Mouse (Mus musculus) midbrain, embryonic 15.5 days (tissue): ENCODE measurements around the gene Ndufv3. TPM values are rescaled to one million over a fixed set of nuclear protein-coding genes. Genes with fewer than 3 reads are reported as not detected.
A peak's percentile ranks its signal among the peaks of the same experiment; 100 is the strongest.

Experiments used
- ATAC-seq: fragments of 200-750 bp; cut with Nextera tagmentation; replicated peaks from 2 replicates; pipeline ENCODE4 v1.8.0; 2017; ENCODE audit warnings: moderate TSS enrichment
- H3K27ac ChIP-seq: fragments of 300-500 bp; sonication (generic); 2 replicates; pipeline ENCODE4 v1.5.1; 2015; ENCODE audit warnings: mild to moderate bottlenecking, inconsistent platforms
- H3K27me3 ChIP-seq: fragments of 300-500 bp; sonication (generic); replicated peaks from 2 replicates; pipeline ENCODE4 v1.6.1; 2015; ENCODE audit warnings: inconsistent platforms
- H3K36me3 ChIP-seq: fragments of 300-500 bp; sonication (generic); replicated peaks from 2 replicates; pipeline ENCODE4 v1.6.1; 2015; ENCODE audit warnings: inconsistent platforms
- H3K4me1 ChIP-seq: fragments of 300-500 bp; sonication (generic); 2 replicates; pipeline ENCODE4 v1.6.1; 2015; ENCODE audit warnings: inconsistent platforms
- H3K4me2 ChIP-seq: fragments of 300-500 bp; sonication (generic); 2 replicates; pipeline ENCODE4 v1.6.1; 2015; ENCODE audit warnings: inconsistent platforms, mild to moderate bottlenecking, moderate library complexity
- H3K4me3 ChIP-seq: fragments of 300-500 bp; sonication (generic); 2 replicates; pipeline ENCODE4 v1.5.1; 2015; ENCODE audit warnings: mild to moderate bottlenecking, inconsistent platforms
- H3K9ac ChIP-seq: fragments of 300-500 bp; sonication (generic); 2 replicates; pipeline ENCODE4 v1.6.1; 2015; ENCODE audit warnings: mild to moderate bottlenecking, inconsistent platforms
- H3K9me3 ChIP-seq: fragments of 300-500 bp; sonication (generic); 2 replicates; pipeline ENCODE4 v1.6.1; 2016; ENCODE audit warnings: inconsistent platforms
- WGBS: fragments of 180-500 bp; shearing (Covaris S2); methylation state at CpG from one replicate; pipeline ENCODE4 v1.1.7; 2015; ENCODE audit warnings: mixed read lengths; 5-methylcytosine and 5-hydroxymethylcytosine counted together
- polyA plus RNA-seq: library from polyadenylated mRNA; unstranded; fragments of >200 nt; fragmentation: Nextera tagmentation; extraction: Ambion mirVana; gene quantifications from 2 replicates; pipeline ENCODE4 v1.2.1, GENCODE M21; 2015

The Ndufv3 gene
- polyA plus RNA-seq, 1 experiment from 2014 or later = 433 TPM

DNA sequence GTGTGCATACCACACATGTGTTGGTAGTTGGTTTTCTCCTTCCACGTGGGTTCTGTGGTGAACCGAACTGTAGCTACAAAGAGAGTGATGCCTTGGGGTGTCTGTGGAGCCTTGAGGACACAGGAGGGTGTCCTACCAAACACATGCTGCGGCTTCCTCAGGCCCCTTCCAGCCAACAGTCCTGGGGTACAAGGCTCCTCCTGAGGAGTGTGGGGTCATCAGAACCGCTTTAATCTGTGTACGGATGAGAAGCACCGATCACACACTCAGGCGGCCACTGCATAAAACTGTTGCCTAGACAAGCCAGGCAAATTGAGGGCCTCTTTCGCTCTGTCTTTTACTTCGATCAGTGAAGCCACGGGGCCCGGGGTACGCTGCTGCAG lies 43.7 kb downstream of the Ndufv3 start:
- ATAC-seq = peak; percentile 3
- 15% methylated on average over 12 of the region's 12 CpGs for WGBS
- Histone ChIP-seq H3K27me3 (no peaks in the 10 kb centered on the region), H3K9me3 (no peaks in the 10 kb centered on the region), H3K4me3 (peak overlapping the region; percentile 78), H3K27ac (peak overlapping the region; percentile 93), H3K36me3 (no peaks in the 10 kb centered on the region), H3K4me2 (peak overlapping the region; percentile 54), H3K9ac (peak overlapping the region; percentile 47), H3K4me1 (peaks cover 35% of the 10 kb centered on the region)

DNA sequence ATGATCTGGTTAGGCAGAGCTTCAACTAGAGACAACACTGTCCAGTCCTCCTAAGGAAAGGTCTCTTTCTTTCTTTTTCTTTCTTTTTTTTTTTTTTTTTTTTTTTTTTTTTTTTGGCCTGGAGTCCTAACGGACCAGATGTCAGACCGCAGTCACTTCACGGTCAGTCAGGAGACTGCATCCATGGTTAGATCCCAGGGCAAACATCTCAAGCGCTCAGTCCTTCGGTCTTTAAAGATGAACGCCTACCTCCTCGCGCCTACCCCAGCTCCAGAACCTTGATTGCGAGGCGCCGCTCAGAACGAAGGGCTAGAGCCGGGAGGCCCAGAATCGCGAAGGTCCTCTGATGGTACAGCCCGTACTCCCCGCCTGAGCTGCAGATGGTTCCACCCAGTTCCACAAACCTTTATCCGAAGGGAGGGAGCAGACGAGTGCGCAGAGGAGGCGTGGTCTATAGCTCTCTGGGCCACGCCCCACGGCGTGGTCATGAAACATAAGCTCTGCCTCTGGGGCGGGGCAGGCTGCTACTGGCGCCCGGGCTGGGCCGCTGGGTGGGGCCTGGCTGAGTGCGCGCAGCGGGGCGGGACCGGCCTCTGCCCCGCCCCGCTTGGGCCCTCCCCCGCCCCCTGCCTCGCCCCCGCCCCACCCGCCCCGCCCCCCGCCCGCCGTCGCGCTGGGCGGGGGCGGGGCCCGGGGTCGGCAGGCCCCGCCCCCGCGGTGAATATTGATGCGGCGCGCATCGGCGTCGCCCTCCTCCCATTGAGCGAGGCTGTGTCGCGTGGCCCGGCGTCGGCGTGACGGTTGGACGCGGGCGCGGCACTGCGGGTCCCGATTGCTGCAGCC lies 44.3 kb downstream of the Ndufv3 start, which contains the start of gene Pknox1:
TSS of gene Pknox1 (plus strand) at position 720 of the 843 bp plus-strand sequence.
- peak within 1 kb of the TSS; percentile 78 for H3K4me3 ChIP-seq
- peak within 1 kb of the TSS; percentile 98 for H3K27ac ChIP-seq
- H3K9ac ChIP-seq = peak within 1 kb of the TSS; percentile 85
- no peaks in the 10 kb centered on the region for H3K27me3 ChIP-seq
- under 1% methylated on average over 43 of the region's 72 CpGs for WGBS
- peaks cover 41% of the 10 kb centered on the region for H3K4me1 ChIP-seq
- H3K4me2 ChIP-seq = peak within 1 kb of the TSS; percentile 72
- peak; percentile 97 for ATAC-seq
- no peaks in the 10 kb centered on the region for H3K9me3 ChIP-seq
- H3K36me3 ChIP-seq = no peaks in the 10 kb centered on the region

DNA sequence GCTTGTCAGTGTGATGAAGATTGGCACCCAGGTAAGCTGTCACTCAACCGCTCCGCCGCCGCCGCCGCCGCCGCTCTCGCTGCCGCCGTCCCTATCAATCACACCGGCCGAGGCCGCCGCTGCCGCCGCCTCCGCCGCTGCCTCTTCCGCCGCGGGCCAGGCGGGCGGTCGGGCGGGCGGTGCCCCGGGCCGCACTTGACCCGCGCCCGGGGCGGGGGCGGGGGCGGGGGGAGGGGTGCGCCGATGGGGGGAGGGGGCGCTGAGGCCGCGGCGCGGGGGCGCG lies 44.9 kb downstream of the Ndufv3 start:
- Histone ChIP-seq H3K4me2 (peak overlapping the region; percentile 72), H3K27me3 (no peaks in the 10 kb centered on the region), H3K9me3 (no peaks in the 10 kb centered on the region), H3K9ac (peak overlapping the region; percentile 85), H3K36me3 (no peaks in the 10 kb centered on the region), H3K4me3 (peak overlapping the region; percentile 78), H3K27ac (peak overlapping the region; percentile 98), H3K4me1 (peaks cover 46% of the 10 kb centered on the region)
- ATAC-seq = no peak
- WGBS = 0% methylated on average over 12 of the region's 44 CpGs

DNA sequence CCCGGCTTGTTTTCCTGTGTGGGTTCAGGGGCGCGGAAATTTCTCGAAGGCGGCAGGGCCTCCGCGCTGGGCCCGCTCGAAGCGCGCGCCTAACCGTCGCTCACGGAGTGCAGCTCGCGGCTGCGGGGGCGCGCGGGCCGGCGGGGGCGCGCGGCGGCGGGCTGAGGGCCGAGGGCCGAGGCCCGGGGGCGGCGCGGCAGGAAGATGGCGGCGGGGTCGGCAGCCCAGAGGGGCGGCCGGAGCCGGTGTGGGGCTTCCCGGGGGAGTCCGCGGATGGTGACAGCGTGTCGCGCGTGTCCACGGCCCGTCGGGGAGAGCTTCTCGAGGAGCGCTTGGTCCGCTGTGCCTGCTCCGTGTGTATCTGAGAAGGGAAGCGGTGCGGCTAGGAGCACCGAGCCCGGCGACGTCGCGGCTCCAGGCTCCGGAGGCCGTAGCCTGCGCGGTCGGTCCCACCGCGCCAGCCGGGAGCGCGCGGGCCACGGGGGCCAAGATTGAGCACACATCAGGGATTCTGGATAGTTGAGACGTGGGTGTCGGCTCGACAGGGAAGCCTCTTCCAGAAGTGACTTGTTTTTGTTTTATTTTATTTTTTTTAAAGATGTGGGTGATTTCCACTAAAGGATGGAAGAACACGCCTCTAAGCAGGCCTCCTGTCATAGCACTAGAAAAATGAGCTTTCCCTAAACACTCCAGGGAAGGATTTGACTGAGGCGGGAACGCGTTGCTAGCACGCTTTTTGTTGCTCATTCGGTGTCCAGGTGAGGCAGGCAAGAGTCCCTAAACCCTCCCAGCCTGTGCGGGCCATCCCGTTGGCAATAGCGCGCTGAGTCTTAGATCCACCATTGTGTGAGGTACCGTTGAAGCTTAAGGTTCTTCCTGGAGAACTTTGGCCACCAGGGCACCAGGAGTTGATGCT lies 45.5 kb downstream of the Ndufv3 start:
- Histone ChIP-seq H3K4me1 (peaks cover 46% of the 10 kb centered on the region), H3K36me3 (no peaks in the 10 kb centered on the region)

DNA sequence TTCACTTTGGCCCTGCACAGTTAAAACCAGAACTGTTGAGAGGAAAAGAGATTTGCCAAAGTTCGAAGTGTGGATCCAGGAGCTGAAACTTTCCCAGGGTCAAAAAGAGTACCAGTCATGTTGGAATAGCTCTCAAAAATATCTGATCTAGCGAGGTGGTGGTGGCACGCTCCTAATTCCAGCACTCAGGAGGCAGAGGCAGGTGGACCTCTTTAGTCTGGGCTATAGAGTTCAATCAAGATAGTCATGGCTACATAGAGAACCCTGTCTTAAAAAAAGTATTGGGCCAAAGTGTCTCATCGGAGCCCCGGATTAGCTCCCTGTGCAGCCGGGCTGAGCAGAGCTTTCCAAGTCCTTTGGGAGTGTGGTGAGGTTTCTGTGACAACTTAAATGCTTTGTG lies 46.4 kb downstream of the Ndufv3 start:
- H3K4me2 ChIP-seq = peak overlapping the region; percentile 72
- H3K36me3 ChIP-seq = no peaks in the 10 kb centered on the region
- H3K9me3 ChIP-seq = no peaks in the 10 kb centered on the region
- H3K27me3 ChIP-seq = no peaks in the 10 kb centered on the region
- H3K4me1 ChIP-seq = peaks cover 48% of the 10 kb centered on the region
- H3K4me3 ChIP-seq = peak overlapping the region; percentile 78
- H3K9ac ChIP-seq = peak overlapping the region; percentile 85
- 42% methylated on average over 6 of the region's 6 CpGs for WGBS
- H3K27ac ChIP-seq = peak overlapping the region; percentile 98
- ATAC-seq = no peak

More for the DNA sequence above, 45.5 kb downstream of the Ndufv3 start:
- H3K9me3 ChIP-seq = no peaks in the 10 kb centered on the region
- peak overlapping the region; percentile 85 for H3K9ac ChIP-seq
- H3K27ac ChIP-seq = peak overlapping the region; percentile 98
- peak; percentile 59 for ATAC-seq
- H3K4me3 ChIP-seq = peak overlapping the region; percentile 78
- under 1% methylated on average over 65 of the region's 88 CpGs for WGBS
- H3K4me2 ChIP-seq = peak overlapping the region; percentile 72
- no peaks in the 10 kb centered on the region for H3K27me3 ChIP-seq

DNA sequence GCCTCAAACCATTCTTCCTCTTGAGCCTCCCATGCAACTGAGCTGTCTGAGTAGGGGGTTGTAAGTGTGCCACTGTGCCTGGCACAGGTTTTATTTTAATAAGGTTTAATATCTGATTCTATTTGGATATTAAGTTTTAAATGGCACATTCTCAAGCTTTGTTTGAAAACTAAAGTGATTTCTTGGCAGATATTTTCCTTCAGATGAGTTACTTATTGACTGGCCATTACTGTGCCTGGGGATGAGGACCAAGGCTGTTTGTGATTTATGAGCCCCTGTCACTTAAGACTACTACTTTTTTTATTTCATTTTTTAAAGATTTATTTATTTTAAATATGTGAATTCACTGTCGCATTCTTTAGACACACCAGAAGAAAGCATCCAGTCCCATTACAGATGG lies 49.8 kb downstream of the Ndufv3 start:
- H3K9me3 ChIP-seq = no peaks in the 10 kb centered on the region
- no peak overlapping the region for H3K27ac ChIP-seq
- WGBS = 95% methylated on average over 1 of the region's 1 CpGs
- no peak overlapping the region for H3K9ac ChIP-seq
- H3K27me3 ChIP-seq = no peaks in the 10 kb centered on the region
- H3K4me2 ChIP-seq = no peak overlapping the region
- H3K4me1 ChIP-seq = peaks cover 41% of the 10 kb centered on the region
- H3K36me3 ChIP-seq = no peaks in the 10 kb centered on the region
- no peak for ATAC-seq
- no peak overlapping the region for H3K4me3 ChIP-seq

DNA sequence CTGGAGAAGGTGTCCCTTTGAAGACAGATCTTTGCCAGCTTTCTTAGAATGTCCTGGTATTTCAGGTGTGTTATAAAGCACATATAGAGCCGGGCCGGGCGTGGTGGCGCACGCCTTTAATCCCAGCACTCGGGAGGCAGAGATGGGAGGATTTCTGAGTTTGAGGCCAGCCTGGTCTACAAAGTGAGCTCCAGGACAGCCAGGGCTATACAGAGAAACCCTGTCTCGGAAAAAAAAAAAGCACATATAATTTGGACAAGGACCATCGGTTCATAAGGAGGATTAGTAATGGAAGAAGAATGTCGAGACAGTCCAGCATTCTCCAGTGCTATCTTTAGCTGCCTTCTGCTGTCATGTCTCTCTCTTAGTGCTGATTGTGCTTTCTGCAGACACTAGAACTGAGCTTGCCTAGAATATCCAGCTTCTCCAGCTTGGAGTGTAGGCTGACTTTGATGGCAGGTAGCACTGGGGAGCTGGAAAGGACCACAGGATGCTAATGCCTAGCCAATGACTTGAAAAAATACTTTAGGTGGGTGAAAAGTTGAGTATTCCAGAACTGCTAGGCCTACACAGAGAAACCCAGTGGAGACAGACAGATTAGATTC lies 50.5 kb downstream of the Ndufv3 start:
- Histone ChIP-seq H3K9ac (no peak overlapping the region), H3K9me3 (no peaks in the 10 kb centered on the region), H3K4me2 (no peak overlapping the region), H3K27ac (no peak overlapping the region), H3K27me3 (no peaks in the 10 kb centered on the region), H3K36me3 (no peaks in the 10 kb centered on the region), H3K4me3 (no peak overlapping the region), H3K4me1 (peaks cover 41% of the 10 kb centered on the region)
- 84% methylated on average over 9 of the region's 9 CpGs for WGBS
- no peak for ATAC-seq

DNA sequence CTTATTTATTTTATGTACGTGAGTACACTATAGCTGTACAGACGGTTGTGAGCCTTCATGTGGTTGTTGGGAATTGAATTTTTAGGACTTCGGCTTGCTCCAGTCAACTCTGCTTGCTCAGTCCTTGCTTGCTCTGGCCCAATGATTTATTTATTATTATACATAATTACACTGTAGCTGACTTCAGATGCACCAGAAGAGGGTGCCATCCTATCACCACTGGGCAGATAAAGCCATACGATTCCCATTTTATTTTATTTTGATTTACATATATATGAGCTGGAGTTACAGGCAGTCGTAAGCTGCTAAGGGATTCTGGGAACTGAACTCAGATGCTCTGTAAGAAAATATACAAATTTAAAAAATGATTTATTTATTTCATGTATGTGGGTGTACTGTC lies 51.8 kb downstream of the Ndufv3 start:
- Histone ChIP-seq H3K4me3 (no peak overlapping the region), H3K9me3 (no peaks in the 10 kb centered on the region), H3K4me1 (peaks cover 31% of the 10 kb centered on the region), H3K27me3 (no peaks in the 10 kb centered on the region), H3K27ac (no peak overlapping the region), H3K9ac (no peak overlapping the region), H3K36me3 (no peaks in the 10 kb centered on the region), H3K4me2 (no peak overlapping the region)
- ATAC-seq = no peak
- WGBS = 79% methylated on average over 5 of the region's 5 CpGs

DNA sequence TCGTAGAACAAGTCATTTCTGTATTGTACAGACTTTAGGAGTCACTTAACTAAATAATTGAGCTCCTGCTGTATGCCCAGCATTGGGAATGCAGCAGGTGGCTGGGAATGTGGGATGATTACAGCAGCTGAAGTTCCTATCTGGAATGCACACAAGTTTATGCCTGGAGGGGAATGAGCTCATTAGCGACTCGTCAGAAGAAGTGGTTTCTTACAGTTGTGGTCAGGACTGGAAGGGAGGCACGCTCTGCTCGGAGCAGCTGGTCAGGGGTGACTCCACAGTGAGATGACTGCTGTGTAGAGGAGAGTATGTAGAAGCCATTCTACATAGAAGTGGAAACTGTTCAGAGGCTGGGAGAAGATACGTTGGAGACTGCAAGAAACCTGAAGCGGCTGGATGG lies 54.7 kb downstream of the Ndufv3 start:
- ATAC-seq = no peak
- no peak overlapping the region for H3K27ac ChIP-seq
- H3K4me2 ChIP-seq = no peak overlapping the region
- no peak overlapping the region for H3K4me3 ChIP-seq
- H3K9me3 ChIP-seq = no peaks in the 10 kb centered on the region
- WGBS = 89% methylated on average over 7 of the region's 7 CpGs
- no peaks in the 10 kb centered on the region for H3K27me3 ChIP-seq
- H3K4me1 ChIP-seq = peaks cover 3% of the 10 kb centered on the region
- H3K36me3 ChIP-seq = no peaks in the 10 kb centered on the region
- H3K9ac ChIP-seq = no peak overlapping the region

DNA sequence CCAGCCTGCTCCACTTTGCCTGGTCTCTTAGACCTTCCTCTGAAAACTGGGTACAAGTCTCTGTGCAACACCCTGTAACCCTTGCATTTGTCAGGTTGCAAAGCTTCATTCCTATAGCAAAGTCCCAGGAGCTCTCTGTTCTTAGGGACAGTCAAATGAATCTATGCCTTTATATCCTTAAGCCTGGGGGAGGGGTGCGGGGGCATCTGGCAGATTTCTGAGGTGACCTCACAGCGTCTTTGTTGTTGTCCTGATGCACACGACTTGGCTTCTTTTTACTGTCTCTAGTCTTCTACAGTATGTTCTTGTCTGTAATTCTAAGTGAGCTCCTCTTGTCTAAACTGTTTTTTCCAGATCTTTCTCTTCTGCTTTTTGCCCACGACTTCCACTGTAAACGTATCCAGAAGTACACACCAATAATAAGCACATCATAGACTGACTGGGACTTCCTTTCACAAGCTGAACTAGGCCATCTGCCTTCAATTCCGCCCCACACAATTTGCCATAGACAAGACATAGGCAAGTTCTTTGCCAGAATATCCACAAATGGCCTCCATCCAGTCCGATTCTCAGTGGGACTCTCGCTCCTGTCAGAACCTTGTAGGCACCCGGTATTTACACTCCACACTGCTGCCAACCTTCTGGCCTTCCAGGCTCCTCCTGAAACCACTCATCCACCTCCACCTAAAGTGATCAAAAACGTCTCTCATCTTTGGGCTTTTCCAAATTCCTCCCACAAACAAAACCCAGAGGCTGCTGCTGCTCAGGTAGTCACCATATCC lies 56.7 kb downstream of the Ndufv3 start:
- H3K27me3 ChIP-seq = no peaks in the 10 kb centered on the region
- no peak overlapping the region for H3K4me2 ChIP-seq
- no peaks in the 10 kb centered on the region for H3K9me3 ChIP-seq
- no peaks in the 10 kb centered on the region for H3K36me3 ChIP-seq
- peaks cover 13% of the 10 kb centered on the region; the same call in 1 of the 2 replicates for H3K4me1 ChIP-seq
- H3K27ac ChIP-seq = no peak overlapping the region
- no peak for ATAC-seq
- WGBS = 82% methylated on average over 10 of the region's 10 CpGs
- no peak overlapping the region for H3K9ac ChIP-seq
- H3K4me3 ChIP-seq = no peak overlapping the region

DNA sequence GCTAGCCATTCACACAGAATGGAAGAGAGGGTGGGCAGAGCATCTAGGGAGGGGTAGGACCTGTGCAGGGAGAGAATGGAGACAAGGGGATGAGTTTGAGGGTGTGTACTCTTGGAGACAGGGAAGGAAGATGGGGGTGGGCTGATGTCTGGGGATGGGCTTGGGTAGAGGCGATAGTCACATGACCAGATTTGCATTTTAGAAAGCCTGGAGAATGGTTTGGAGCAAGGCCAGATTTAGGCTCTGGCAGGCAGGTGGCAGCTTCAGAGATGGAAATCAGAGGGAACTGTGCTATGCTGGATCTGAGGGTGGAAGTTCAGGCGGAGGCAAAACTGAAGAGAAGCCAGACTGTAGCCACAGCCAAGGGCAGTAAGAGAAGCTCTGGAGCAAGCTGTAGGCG lies 60.4 kb downstream of the Ndufv3 start:
- Histone ChIP-seq H3K4me1 (peaks cover 13% of the 10 kb centered on the region; the same call in 1 of the 2 replicates), H3K27ac (peak overlapping the region; percentile 61), H3K9me3 (no peaks in the 10 kb centered on the region), H3K27me3 (no peaks in the 10 kb centered on the region), H3K9ac (no peak overlapping the region), H3K4me3 (no peak overlapping the region), H3K4me2 (no peak overlapping the region), H3K36me3 (no peaks in the 10 kb centered on the region)
- 26% methylated on average over 3 of the region's 3 CpGs for WGBS
- peak; percentile 55 for ATAC-seq
